Mouse (Mus musculus): ENCODE measurements at regions not wholly inside any gene's neighbourhood (a gene's known extent, or its start where the extent isn't known, plus 50 kb on each side); places are given as distances from the start of the nearest gene placed in this dataset.

- no peak for DNase-seq (ENCODE audit: low spot score in 2 of 2)
Measured at GRCm38 (mm10) chr2:124772055-124772708, 295.7 kb upstream of the Slc24a5 start.

GRCm38 (mm10) chr2:124775737-124776136 is 292.2 kb upstream of the Slc24a5 start:
- peak in 1 of 2 experiments; percentile 3 for DNase-seq (ENCODE audit: low spot score in 2 of 2)

GRCm38 (mm10) chr2:124792633-124793036 is 275.3 kb upstream of the Slc24a5 start:
- no peak for DNase-seq (ENCODE audit: low spot score in 2 of 2)

GRCm38 (mm10) chr2:124811709-124812108 is 256.2 kb upstream of the Slc24a5 start:
- DNase-seq (ENCODE audit: low spot score in 2 of 2): no peak

GRCm38 (mm10) chr2:124816814-124817213 is 251.1 kb upstream of the Slc24a5 start:
- DNase-seq (ENCODE audit: low spot score in 2 of 2): no peak

- DNase-seq (ENCODE audit: low spot score in 2 of 2): no peak
Measured at GRCm38 (mm10) chr2:124819846-124820245, 248.1 kb upstream of the Slc24a5 start.

- DNase-seq (ENCODE audit: low spot score in 2 of 2): no peak
Measured at GRCm38 (mm10) chr2:124820821-124821220, 247.1 kb upstream of the Slc24a5 start.

GRCm38 (mm10) chr2:124821366-124821765 is 246.6 kb upstream of the Slc24a5 start:
- no peak for DNase-seq (ENCODE audit: low spot score in 2 of 2)

- no peak for DNase-seq (ENCODE audit: low spot score in 2 of 2)
Measured at GRCm38 (mm10) chr2:124848812-124849211, 219.1 kb upstream of the Slc24a5 start.

GRCm38 (mm10) chr2:124858504-124858903 is 209.4 kb upstream of the Slc24a5 start:
- peak; percentile 13 to 15 for DNase-seq (ENCODE audit: low spot score in 2 of 2)

- DNase-seq (ENCODE audit: low spot score in 2 of 2): no peak
Measured at GRCm38 (mm10) chr2:124888209-124888608, 179.7 kb upstream of the Slc24a5 start.

GRCm38 (mm10) chr2:124895002-124895401 is 172.9 kb upstream of the Slc24a5 start:
- no peak for DNase-seq (ENCODE audit: low spot score in 2 of 2)

- no peak for DNase-seq (ENCODE audit: low spot score in 2 of 2)
Measured at GRCm38 (mm10) chr2:124903556-124903955, 164.4 kb upstream of the Slc24a5 start.

- DNase-seq (ENCODE audit: low spot score in 2 of 2): no peak
Measured at GRCm38 (mm10) chr2:124905076-124905475, 162.8 kb upstream of the Slc24a5 start.

GRCm38 (mm10) chr2:124918986-124919761 is 148.8 kb upstream of the Slc24a5 start:
- no peak for DNase-seq (ENCODE audit: low spot score in 2 of 2)

- no peak for DNase-seq (ENCODE audit: low spot score in 2 of 2)
Measured at GRCm38 (mm10) chr2:124919762-124920255, 148.1 kb upstream of the Slc24a5 start.

- DNase-seq (ENCODE audit: low spot score in 2 of 2): peak in 1 of 2 experiments; percentile 5
Measured at GRCm38 (mm10) chr2:124920265-124920664, 147.7 kb upstream of the Slc24a5 start.

GRCm38 (mm10) chr2:124927882-124928758 is 139.8 kb upstream of the Slc24a5 start:
- DNase-seq (ENCODE audit: low spot score in 2 of 2): peak; percentile 61 to 72

GRCm38 (mm10) chr2:124928759-124929113 is 139.2 kb upstream of the Slc24a5 start:
- no peak for DNase-seq (ENCODE audit: low spot score in 2 of 2)

GRCm38 (mm10) chr2:124930719-124931118 is 137.2 kb upstream of the Slc24a5 start:
- DNase-seq (ENCODE audit: low spot score in 2 of 2): no peak

GRCm38 (mm10) chr2:124932566-124932965 is 135.4 kb upstream of the Slc24a5 start:
- no peak for DNase-seq (ENCODE audit: low spot score in 2 of 2)
